Mouse (Mus musculus) midbrain, embryonic 13.5 days (tissue): ENCODE measurements at regions not wholly inside any gene's neighbourhood (a gene's known extent, or its start where the extent isn't known, plus 50 kb on each side); places are given as distances from the start of the nearest gene placed in this dataset.
"Not testable (repeated sequence)": the region's sequence is repeated elsewhere in the genome, so short reads cannot be mapped to it uniquely, and the experiment has no call there.

Experiments used
- ATAC-seq: fragments of 200-750 bp; cut with Nextera tagmentation; 2 replicates; pipeline ENCODE4 v1.8.0; 2017; ENCODE audit warnings: mild to moderate bottlenecking, moderate TSS enrichment, moderate library complexity
- H3K27ac ChIP-seq: fragments of 300-500 bp; sonication (generic); 2 replicates; pipeline ENCODE4 v1.5.1; 2015; ENCODE audit warnings: inconsistent platforms, mild to moderate bottlenecking, moderate library complexity
- H3K27me3 ChIP-seq: fragments of 300-500 bp; sonication (generic); 2 replicates; pipeline ENCODE4 v1.6.1; 2015; ENCODE audit warnings: mild to moderate bottlenecking, inconsistent platforms
- H3K36me3 ChIP-seq: fragments of 300-500 bp; sonication (generic); 2 replicates; pipeline ENCODE4 v1.6.1; 2015; ENCODE audit warnings: mild to moderate bottlenecking, inconsistent platforms
- H3K4me1 ChIP-seq: fragments of 300-500 bp; sonication (generic); replicated peaks from 2 replicates; pipeline ENCODE4 v1.6.1; 2015; ENCODE audit warnings: inconsistent platforms
- H3K4me2 ChIP-seq: fragments of 300-500 bp; sonication (generic); replicated peaks from 2 replicates; pipeline ENCODE4 v1.6.1; 2015; ENCODE audit warnings: moderate library complexity, mild to moderate bottlenecking, inconsistent platforms
- H3K4me3 ChIP-seq: fragments of 300-500 bp; sonication (generic); replicated peaks from 2 replicates; pipeline ENCODE4 v1.5.1; 2015; ENCODE audit warnings: mild to moderate bottlenecking, inconsistent platforms
- H3K9ac ChIP-seq: fragments of 300-500 bp; sonication (generic); replicated peaks from 2 replicates; pipeline ENCODE4 v1.6.1; 2015; ENCODE audit warnings: mild to moderate bottlenecking, inconsistent platforms
- H3K9me3 ChIP-seq: fragments of 300-500 bp; sonication (generic); 2 replicates; pipeline ENCODE4 v1.6.1; 2016; ENCODE audit warnings: mild to moderate bottlenecking, inconsistent platforms
- WGBS: fragments of 180-500 bp; shearing (Covaris S2); methylation state at CpG from one replicate; pipeline ENCODE4 v1.1.7; 2015; 5-methylcytosine and 5-hydroxymethylcytosine counted together

- WGBS, result 78% methylated on average over 13 of the region's 13 CpGs
- H3K9ac ChIP-seq, result no peak overlapping the region
- H3K4me1 ChIP-seq, result no peaks in the 10 kb centered on the region
- H3K27ac ChIP-seq, result no peak overlapping the region
- 0 out of 2 replicates have a peak, but pooled peaks cover 1% of the 10 kb centered on the region for H3K9me3 ChIP-seq
- no peak overlapping the region for H3K4me3 ChIP-seq
- H3K36me3 ChIP-seq, result no peaks in the 10 kb centered on the region
- no peak overlapping the region for H3K4me2 ChIP-seq
- no peak for ATAC-seq
- H3K27me3 ChIP-seq, result no peaks in the 10 kb centered on the region
Observed at GRCm38 (mm10) chr4:105708080-105708796, 81.4 kb upstream of the Gm12728 start.

DNA sequence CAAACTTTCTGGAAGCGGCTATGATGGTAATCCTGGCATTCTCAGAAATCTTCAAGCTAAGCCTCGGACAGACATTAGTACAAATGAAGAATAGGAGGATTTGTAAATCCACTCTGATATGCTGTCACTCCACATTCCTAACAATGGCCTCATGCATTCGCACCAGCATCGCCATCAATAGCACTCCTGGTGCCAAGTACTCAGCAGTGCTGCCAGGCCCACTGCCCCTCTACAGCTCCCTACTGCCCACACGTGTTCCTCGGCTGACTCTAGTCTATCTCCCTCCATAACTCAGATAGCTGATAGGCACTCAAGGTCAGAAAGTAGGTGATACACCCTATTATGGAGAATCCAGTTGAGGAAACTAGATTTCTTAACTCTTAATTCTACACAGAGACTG is 75.7 kb upstream of the Gm12728 start:
- no peak overlapping the region for H3K27ac ChIP-seq
- no peak overlapping the region for H3K9ac ChIP-seq
- no peaks in the 10 kb centered on the region for H3K36me3 ChIP-seq
- 0 out of 2 replicates have a peak, but pooled peaks cover 5% of the 10 kb centered on the region for H3K9me3 ChIP-seq
- H3K27me3 ChIP-seq, result no peaks in the 10 kb centered on the region
- WGBS, result 81% methylated on average over 6 of the region's 6 CpGs
- no peak for ATAC-seq
- H3K4me3 ChIP-seq, result no peak overlapping the region
- H3K4me2 ChIP-seq, result no peak overlapping the region
- no peaks in the 10 kb centered on the region for H3K4me1 ChIP-seq

DNA sequence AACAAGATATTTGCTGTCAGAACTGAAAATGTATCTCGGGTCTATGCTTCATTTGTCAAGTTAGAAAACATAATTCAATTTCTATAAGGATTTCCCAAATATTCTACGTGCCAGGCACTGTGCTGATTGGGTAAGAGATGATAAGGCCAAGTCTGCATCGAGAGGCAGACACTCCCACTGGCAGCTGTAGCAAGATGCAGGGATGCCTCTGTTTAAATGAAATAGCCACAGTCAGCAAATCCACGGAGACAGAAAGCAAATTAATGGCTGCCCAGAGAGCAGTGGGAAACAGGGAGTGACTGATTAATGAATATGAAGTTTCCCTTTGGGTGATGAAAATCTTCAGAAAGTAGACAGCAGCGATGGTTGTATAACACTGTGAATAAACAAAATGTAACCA is 71.6 kb upstream of the Gm12728 start:
- H3K9ac ChIP-seq, result no peak overlapping the region
- no peak for ATAC-seq
- H3K27ac ChIP-seq, result no peak overlapping the region
- no peaks in the 10 kb centered on the region for H3K36me3 ChIP-seq
- H3K4me1 ChIP-seq, result no peaks in the 10 kb centered on the region
- no peaks in the 10 kb centered on the region for H3K27me3 ChIP-seq
- WGBS, result 67% methylated on average over 5 of the region's 5 CpGs
- H3K9me3 ChIP-seq, result 0 out of 2 replicates have a peak, but pooled peaks cover 5% of the 10 kb centered on the region
- H3K4me2 ChIP-seq, result no peak overlapping the region
- H3K4me3 ChIP-seq, result no peak overlapping the region

DNA sequence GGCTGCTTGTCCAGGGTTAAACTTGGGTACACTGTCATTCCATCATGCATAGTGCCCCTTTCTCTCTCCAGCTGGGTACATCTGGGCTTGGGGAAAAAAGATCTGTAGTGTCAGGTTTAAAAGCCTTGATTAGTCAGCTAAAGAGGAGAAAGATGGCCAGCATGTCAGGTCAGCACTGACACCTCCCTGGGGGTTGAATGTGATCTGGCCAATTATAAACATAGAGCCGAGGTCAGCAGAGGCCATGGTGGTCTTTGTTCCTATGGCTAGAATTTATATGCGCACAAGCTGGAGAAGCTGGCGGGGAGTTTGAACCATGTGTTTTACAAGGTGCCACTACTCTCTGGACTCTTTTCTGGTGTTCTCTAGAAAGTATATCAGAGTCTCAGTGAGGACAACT is 61.0 kb upstream of the Gm12728 start:
- H3K4me3 ChIP-seq, result no peak overlapping the region
- no peaks in the 10 kb centered on the region for H3K9me3 ChIP-seq
- ATAC-seq, result no peak
- no peak overlapping the region for H3K4me2 ChIP-seq
- no peak overlapping the region for H3K27ac ChIP-seq
- no peaks in the 10 kb centered on the region for H3K27me3 ChIP-seq
- no peaks in the 10 kb centered on the region for H3K4me1 ChIP-seq
- H3K9ac ChIP-seq, result no peak overlapping the region
- 84% methylated on average over 3 of the region's 3 CpGs for WGBS
- no peaks in the 10 kb centered on the region for H3K36me3 ChIP-seq

GRCm38 (mm10) chr4:105730900-105731299 is 58.8 kb upstream of the Gm12728 start:
- H3K27me3 ChIP-seq, result no peaks in the 10 kb centered on the region
- ATAC-seq, result no peak
- H3K36me3 ChIP-seq, result no peaks in the 10 kb centered on the region
- 84% methylated on average over 2 of the region's 2 CpGs for WGBS
- H3K9me3 ChIP-seq, result no peaks in the 10 kb centered on the region
- no peak overlapping the region for H3K4me2 ChIP-seq
- no peak overlapping the region for H3K4me3 ChIP-seq
- no peak overlapping the region for H3K27ac ChIP-seq
- no peak overlapping the region for H3K9ac ChIP-seq
- no peaks in the 10 kb centered on the region for H3K4me1 ChIP-seq

DNA sequence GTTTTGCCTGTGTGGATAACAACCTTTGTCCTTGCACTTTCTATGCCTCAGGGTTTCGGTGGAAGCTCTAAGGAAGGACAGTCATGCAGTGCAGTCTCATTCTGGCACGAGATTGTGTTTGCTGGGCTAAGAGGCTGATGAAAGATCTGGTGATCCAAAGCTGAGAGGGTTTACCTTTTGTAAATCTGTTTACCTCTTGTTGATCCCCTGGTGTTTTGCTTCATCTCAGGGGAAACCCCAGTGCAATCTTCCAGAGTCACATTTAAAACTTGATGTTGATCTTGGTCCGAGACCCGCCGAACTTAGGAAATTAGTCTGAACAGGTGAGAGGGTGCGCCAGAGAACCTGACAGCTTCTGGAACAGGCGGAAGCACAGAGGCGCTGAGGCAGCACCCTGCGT is 54.6 kb upstream of the Gm12728 start:
- H3K9ac ChIP-seq, H3K27me3 ChIP-seq, H3K9me3 ChIP-seq, H3K4me2 ChIP-seq, H3K4me1 ChIP-seq, H3K36me3 ChIP-seq, H3K27ac ChIP-seq, H3K4me3 ChIP-seq, ATAC-seq: not testable (repeated sequence)
- WGBS, result 89% methylated on average over 6 of the region's 9 CpGs
